Mouse (Mus musculus) urinary bladder, postnatal 25 days (tissue): Measurements from ENCODE around the gene Zfp609.
"Not testable (repeated sequence)": the region's sequence is repeated elsewhere in the genome, so short reads cannot be mapped to it uniquely, and the experiment has no call there.

Source experiments
- DNase-seq: peaks from one replicate; pipeline ENCODE4 v3.0.0; 2022; ENCODE audit warnings: low spot score

The Zfp609 gene

GRCm38 (mm10) chr9:65672996-65673395 is 154.4 kb downstream of the Zfp609 start:
- no peak for DNase-seq

- DNase-seq: no peak
Observed at GRCm38 (mm10) chr9:65671431-65671931, 155.9 kb downstream of the Zfp609 start.

GRCm38 (mm10) chr9:65667701-65668100 is 159.7 kb downstream of the Zfp609 start, which contains the start of gene Oaz2:
Oaz2 (plus strand) TSS chr9:65668001.
- DNase-seq: no peak

- DNase-seq: peak; percentile 62
Observed at GRCm38 (mm10) chr9:65666042-65666441, 161.3 kb downstream of the Zfp609 start.

GRCm38 (mm10) chr9:65664163-65664562 is 163.2 kb downstream of the Zfp609 start:
- peak; percentile 59 for DNase-seq

GRCm38 (mm10) chr9:65661493-65661892 is 165.9 kb downstream of the Zfp609 start:
- DNase-seq: no peak

GRCm38 (mm10) chr9:65661029-65661428 is 166.3 kb downstream of the Zfp609 start:
- no peak for DNase-seq

- no peak for DNase-seq
Observed at GRCm38 (mm10) chr9:65657218-65657617, 170.1 kb downstream of the Zfp609 start.

GRCm38 (mm10) chr9:65655540-65655939 is 171.8 kb downstream of the Zfp609 start:
- DNase-seq: no peak

- no peak for DNase-seq
Observed at GRCm38 (mm10) chr9:65654700-65655237, 172.6 kb downstream of the Zfp609 start.

- DNase-seq: no peak
Observed at GRCm38 (mm10) chr9:65653741-65654140, 173.6 kb downstream of the Zfp609 start.

GRCm38 (mm10) chr9:65651957-65652356 is 175.4 kb downstream of the Zfp609 start:
- not testable (repeated sequence) for DNase-seq

- DNase-seq: no peak
Observed at GRCm38 (mm10) chr9:65649997-65650396, 177.4 kb downstream of the Zfp609 start.

GRCm38 (mm10) chr9:65648730-65649129 is 178.6 kb downstream of the Zfp609 start:
- no peak for DNase-seq

GRCm38 (mm10) chr9:65646782-65647181 is 180.6 kb downstream of the Zfp609 start:
- no peak for DNase-seq

GRCm38 (mm10) chr9:65645984-65646383 is 181.4 kb downstream of the Zfp609 start:
- DNase-seq: no peak

GRCm38 (mm10) chr9:65644960-65645359 is 182.4 kb downstream of the Zfp609 start:
- no peak for DNase-seq

- no peak for DNase-seq
Observed at GRCm38 (mm10) chr9:65642546-65642945, 184.8 kb downstream of the Zfp609 start.
